Mouse (Mus musculus): ENCODE measurements around the gene Nop9.

GRCm38 (mm10) chr14:55737086-55737687, 8.3 kb upstream of the Nop9 start:
- TF ChIP-seq CTCF (IDR thresholded peaks at IDR 0.05) (no peak), EP300 (IDR thresholded peaks at IDR 0.05) (no peak)

Data from lung, postnatal 0 days (tissue).